12 mouse cellular contexts compared by ENCODE assay signal in the genomic region with DNA sequence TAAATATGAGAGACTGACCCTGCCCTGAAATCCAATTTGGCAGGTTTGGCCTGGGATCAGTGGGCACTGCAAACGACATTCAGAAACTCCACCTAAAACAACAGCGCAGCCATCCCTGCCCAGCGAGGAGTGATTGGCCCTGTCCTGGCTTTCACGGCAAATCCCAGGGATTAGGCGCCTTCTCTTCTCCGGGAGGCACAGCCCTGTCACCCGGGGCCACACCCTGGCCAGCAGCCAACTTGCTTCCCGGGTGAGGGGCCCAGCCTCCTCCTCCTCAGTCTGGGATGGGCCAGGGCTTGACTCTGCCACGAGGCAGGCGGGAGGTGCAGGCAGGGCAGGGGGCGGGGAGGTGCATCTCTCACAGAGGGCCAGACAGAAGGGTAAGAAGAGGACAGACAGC.
DNase-seq lines count a peak whose midpoint lies in the region; ATAC-seq lines count a peak whose summit lies in the region.
"Had no signal": no experiment of that assay in that cellular context is flagged by ENCODE, and none has a peak within 500 bp of the region (broad histone marks: within the 10 kb centered on the region; RNA-seq: fewer than 3 reads in every experiment).

No protein-coding gene starts in this region.

- intact Hi-C loops in heart, postnatal 10 days (cut with DNase I): no loop called here

- no peaks in the 10 kb centered on the region for H3K36me3 ChIP-seq in heart, embryonic 12.5 days
- H3K36me3 ChIP-seq in lung, embryonic 16.5 days (ENCODE audit: control insufficient read depth, insufficient read depth, low read length): no peaks in the 10 kb centered on the region
- H3K36me3 ChIP-seq in embryonic facial prominence, embryonic 11.5 days (replicated peaks; ENCODE audit: control insufficient read depth, insufficient read depth, low read depth, low read length): no peaks in the 10 kb centered on the region
- no peaks in the 10 kb centered on the region for H3K36me3 ChIP-seq in midbrain, embryonic 14.5 days (ENCODE audit: control insufficient read depth, insufficient read depth, low read length)
- H3K36me3 ChIP-seq: heart, embryonic 15.5 days had no signal

- H3K9me3 ChIP-seq in heart, embryonic 12.5 days (replicated peaks): no peaks in the 10 kb centered on the region
- H3K9me3 ChIP-seq in lung, embryonic 16.5 days (ENCODE audit: control insufficient read depth, low read length): no peaks in the 10 kb centered on the region
- no peaks in the 10 kb centered on the region for H3K9me3 ChIP-seq in embryonic facial prominence, embryonic 11.5 days (replicated peaks; ENCODE audit: control insufficient read depth, low read length)
- H3K9me3 ChIP-seq in midbrain, embryonic 14.5 days (ENCODE audit: control insufficient read depth, low read length): no peaks in the 10 kb centered on the region
- H3K9me3 ChIP-seq: heart, embryonic 15.5 days had no signal

- DNase-seq in heart, postnatal 10 days: no peak
- no peak for DNase-seq in lung, postnatal 14 days
- peak; percentile 29 for DNase-seq in embryonic facial prominence, embryonic 11.5 days (ENCODE audit: low spot score)
- peak; percentile 71 for DNase-seq in midbrain, embryonic 14.5 days
- DNase-seq in cerebellum, adult 11 months: no peak
- DNase-seq: adrenal gland, postnatal 10 days; kidney, adult 9 months had no signal

- WGBS in heart, embryonic 12.5 days: 29% methylated on average over 11 of the region's 11 CpGs
- 25% methylated on average over 11 of the region's 11 CpGs for WGBS in lung, embryonic 16.5 days
- 39% methylated on average over 11 of the region's 11 CpGs for WGBS in embryonic facial prominence, embryonic 11.5 days
- WGBS in midbrain, embryonic 14.5 days: 13% methylated on average over 11 of the region's 11 CpGs

- no peak overlapping the region for H3K4me3 ChIP-seq in heart, embryonic 12.5 days
- H3K4me3 ChIP-seq in lung, embryonic 16.5 days (ENCODE audit: low read length): no peak overlapping the region
- H3K4me3 ChIP-seq in embryonic facial prominence, embryonic 11.5 days (ENCODE audit: low read depth, low read length): no peak overlapping the region
- H3K4me3 ChIP-seq in midbrain, embryonic 14.5 days (replicated peaks; ENCODE audit: low read depth, low read length): no peak overlapping the region
- H3K4me3 ChIP-seq: heart, embryonic 15.5 days had no signal

- no peak overlapping the region for H3K9ac ChIP-seq in heart, embryonic 12.5 days
- no peak overlapping the region for H3K9ac ChIP-seq in lung, embryonic 16.5 days (ENCODE audit: low read length)
- H3K9ac ChIP-seq in embryonic facial prominence, embryonic 11.5 days (replicated peaks; ENCODE audit: low read length): no peak overlapping the region
- no peak overlapping the region for H3K9ac ChIP-seq in midbrain, embryonic 14.5 days (replicated peaks; ENCODE audit: low read length)
- H3K9ac ChIP-seq: heart, embryonic 15.5 days had no signal

- H3K4me2 ChIP-seq in heart, embryonic 12.5 days: no peak overlapping the region
- H3K4me2 ChIP-seq in lung, embryonic 16.5 days (ENCODE audit: low read depth, low read length): no peak overlapping the region
- no peak overlapping the region for H3K4me2 ChIP-seq in embryonic facial prominence, embryonic 11.5 days (ENCODE audit: low read depth, low read length)
- H3K4me2 ChIP-seq in midbrain, embryonic 14.5 days (ENCODE audit: low read length): no peak overlapping the region
- H3K4me2 ChIP-seq: heart, embryonic 15.5 days; liver, embryonic 11.5 days had no signal

- H3K27ac ChIP-seq in heart, embryonic 12.5 days (ENCODE audit: poor library complexity, severe bottlenecking): no peak overlapping the region
- no peak overlapping the region for H3K27ac ChIP-seq in lung, embryonic 16.5 days (ENCODE audit: low read length)
- H3K27ac ChIP-seq in embryonic facial prominence, embryonic 11.5 days (replicated peaks; ENCODE audit: low read depth, low read length): no peak overlapping the region
- H3K27ac ChIP-seq in midbrain, embryonic 14.5 days (replicated peaks; ENCODE audit: low read depth, low read length): no peak overlapping the region
- H3K27ac ChIP-seq: heart, embryonic 15.5 days; macrophage had no signal

- peaks cover 12% of the 10 kb centered on the region for H3K4me1 ChIP-seq in heart, embryonic 12.5 days (replicated peaks)
- H3K4me1 ChIP-seq in lung, embryonic 16.5 days (replicated peaks; ENCODE audit: control insufficient read depth, insufficient read depth, low read length): peaks cover 10% of the 10 kb centered on the region
- H3K4me1 ChIP-seq in embryonic facial prominence, embryonic 11.5 days (ENCODE audit: control insufficient read depth, insufficient read depth, low read length): no peaks in the 10 kb centered on the region
- peaks cover 8% of the 10 kb centered on the region; the same call in 1 of the 2 replicates for H3K4me1 ChIP-seq in midbrain, embryonic 14.5 days (ENCODE audit: control insufficient read depth, insufficient read depth, low read length)

- 0 out of 2 replicates have a peak, but pooled peaks cover 8% of the 10 kb centered on the region for H3K27me3 ChIP-seq in heart, embryonic 12.5 days (replicated peaks)
- no peaks in the 10 kb centered on the region for H3K27me3 ChIP-seq in lung, embryonic 16.5 days (ENCODE audit: control insufficient read depth, insufficient read depth, low read depth, low read length)
- H3K27me3 ChIP-seq in embryonic facial prominence, embryonic 11.5 days (ENCODE audit: control insufficient read depth, insufficient read depth, low read length): no peaks in the 10 kb centered on the region
- no peaks in the 10 kb centered on the region for H3K27me3 ChIP-seq in midbrain, embryonic 14.5 days (ENCODE audit: control insufficient read depth, insufficient read depth, low read length)

- ATAC-seq in heart, embryonic 12.5 days (ENCODE audit: insufficient number of reproducible peaks, low FRiP score): peak; percentile 37; the same call in 1 of the 2 replicates
- ATAC-seq in lung, embryonic 16.5 days (ENCODE audit: low read depth): 0 out of 2 replicates have a peak, but pooled peaks have one; percentile 13
- peak; percentile 25; the same call in 1 of the 2 replicates for ATAC-seq in embryonic facial prominence, embryonic 11.5 days (replicated peaks; ENCODE audit: insufficient number of reproducible peaks, low FRiP score, low TSS enrichment, low read depth)
- peak; percentile 46; the same call in 1 of the 2 replicates for ATAC-seq in midbrain, embryonic 14.5 days (ENCODE audit: low FRiP score, low TSS enrichment)

Comparison
In these comparisons a context has a peak if more than half of its experiments do, and no peak if none do; other contexts are left out.
1. DNase-seq: peak in embryonic facial prominence, embryonic 11.5 days (single experiment) and midbrain, embryonic 14.5 days (single experiment); none in heart, postnatal 10 days (0 of 2), lung, postnatal 14 days (single experiment) and cerebellum, adult 11 months (single experiment).
2. Peak in every context shown above with its lines, with median percentiles within 50 percentile points of each other: ATAC-seq.